Mouse (Mus musculus): ENCODE results near the gene Myl12a.

The Myl12a gene

GRCm38 (mm10) chr17:70951266-70951665 lies 51.4 kb downstream of the Myl12a start:
- DNase-seq (ENCODE audit: inconsistent age in 2 of 2, low spot score in 1 of 2): no peak

DNA sequence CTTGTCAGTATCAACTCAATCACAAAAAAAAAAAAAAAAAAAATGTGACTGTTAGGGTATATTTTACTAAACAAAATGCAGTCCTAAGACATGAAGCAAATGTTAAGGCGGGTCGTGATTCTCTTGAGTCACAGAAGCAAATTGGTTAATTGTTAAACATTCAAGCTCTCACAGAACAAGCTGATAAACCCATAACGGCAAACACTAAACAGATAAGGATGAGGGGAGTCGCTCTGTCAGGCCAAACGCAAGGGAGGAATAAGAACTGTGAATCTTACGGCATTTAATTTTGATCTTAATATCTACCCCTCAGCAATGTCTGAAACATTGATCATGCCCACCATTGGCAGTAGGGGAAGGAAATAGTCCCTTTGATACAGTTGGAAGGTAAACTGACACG lies 53.5 kb downstream of the Myl12a start:
- DNase-seq (ENCODE audit: inconsistent age in 2 of 2, low spot score in 1 of 2): no peak

- DNase-seq (ENCODE audit: inconsistent age in 2 of 2, low spot score in 1 of 2): no peak
These were observed 54.0 kb downstream of the Myl12a start for GRCm38 (mm10) chr17:70948721-70949120.

- no peak for DNase-seq (ENCODE audit: inconsistent age in 2 of 2, low spot score in 1 of 2)
These were observed 58.9 kb downstream of the Myl12a start for GRCm38 (mm10) chr17:70943779-70944178.
